Mouse (Mus musculus) kidney, adult 2 months (tissue): ENCODE measurements around the gene Lrp3.

ENCODE experiments used
- CTCF ChIP-seq: fragments of 200-500 bp; conservative IDR thresholded peaks from 2 replicates; pipeline ENCODE4 v1.5.1; 2011; ENCODE audit warnings: low read depth, mild to moderate bottlenecking, control low read depth, low read length, moderate library complexity, mixed read lengths; ENCODE audit not compliant: insufficient read depth, insufficient read length
- POLR2A ChIP-seq: fragments of 200-500 bp; IDR thresholded peaks from one replicate; pipeline ENCODE4 v1.6.1; 2011; ENCODE audit warnings: low read depth, low read length, control low read depth

- TF ChIP-seq CTCF = no peak
- no peak for TF ChIP-seq POLR2A
Observed at GRCm38 (mm10) chr7:35154449-35154848, 60.8 kb downstream of the Lrp3 start.
